Mouse (Mus musculus) lung, adult 10 weeks (tissue): ENCODE measurements around the gene H2al1e. TPM values are rescaled to one million over a fixed set of nuclear protein-coding genes. Genes with fewer than 3 reads are reported as not detected.

Experiments used
- polyA plus RNA-seq: library from polyadenylated mRNA; stranded (reverse); fragments of 350-450 nt; fragmentation: Illumina TruSeq; extraction: RNeasy Lipid Tissue Mini Kit (QIAGEN cat#74804); gene quantifications from one replicate; pipeline ENCODE4 v1.2.3, GENCODE M21; 2014; ENCODE audit warnings: low read depth, low replicate concordance; ENCODE audit not compliant: insufficient read depth

The H2al1e gene
- polyA plus RNA-seq: not detected

DNA sequence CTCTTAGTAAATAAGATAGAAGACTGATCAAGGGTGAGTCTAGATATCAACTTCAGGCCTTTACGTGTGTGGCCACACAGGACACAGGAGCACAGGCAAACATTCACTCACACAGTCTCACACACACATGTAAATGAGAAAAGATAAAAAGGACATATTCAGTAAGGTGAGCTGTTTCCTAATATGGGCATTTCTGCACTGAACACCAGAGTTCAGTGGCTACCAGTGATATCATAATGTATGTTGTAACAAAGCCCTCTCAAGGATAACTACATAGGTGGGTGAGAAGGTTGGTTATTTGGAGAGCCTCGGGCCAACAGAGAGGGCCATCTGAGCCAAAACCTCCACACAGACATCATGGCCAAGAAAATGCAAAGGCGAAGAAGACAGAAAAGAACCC, at the start of gene H2al1e:
H2al1e (plus strand) TSS at position 301 of the 400 bp plus-strand sequence.

DNA sequence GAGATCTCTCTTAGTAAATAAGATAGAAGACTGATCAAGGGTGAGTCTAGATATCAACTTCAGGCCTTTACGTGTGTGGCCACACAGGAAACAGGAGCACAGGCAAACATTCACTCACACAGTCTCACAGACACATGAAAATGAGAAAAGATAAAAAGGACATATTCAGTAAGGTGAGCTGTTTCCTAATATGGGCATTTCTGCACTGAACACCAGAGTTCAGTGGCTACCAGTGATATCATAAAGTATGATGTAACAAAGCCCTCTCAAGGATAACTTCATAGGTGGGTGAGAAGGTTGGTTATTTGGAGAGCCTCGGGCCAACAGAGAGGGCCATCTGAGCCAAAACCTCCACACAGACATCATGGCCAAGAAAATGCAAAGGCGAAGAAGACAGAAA, 12.8 kb upstream of the H2al1e start, which contains the start of gene H2al1a:
H2al1a (plus strand) TSS at position 301 of the 400 bp plus-strand sequence.

DNA sequence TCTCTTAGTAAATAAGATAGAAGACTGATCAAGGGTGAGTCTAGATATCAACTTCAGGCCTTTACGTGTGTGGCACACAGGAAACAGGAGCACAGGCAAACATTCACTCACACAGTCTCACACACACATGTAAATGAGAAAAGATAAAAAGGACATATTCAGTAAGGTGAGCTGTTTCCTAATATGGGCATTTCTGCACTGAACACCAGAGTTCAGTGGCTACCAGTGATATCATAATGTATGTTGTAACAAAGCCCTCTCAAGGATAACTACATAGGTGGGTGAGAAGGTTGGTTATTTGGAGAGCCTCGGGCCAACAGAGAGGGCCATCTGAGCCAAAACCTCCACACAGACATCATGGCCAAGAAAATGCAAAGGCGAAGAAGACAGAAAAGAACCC, 9.6 kb upstream of the H2al1e start, which contains the start of gene H2al1b:
H2al1b (plus strand) TSS at position 301 of the 400 bp plus-strand sequence.

DNA sequence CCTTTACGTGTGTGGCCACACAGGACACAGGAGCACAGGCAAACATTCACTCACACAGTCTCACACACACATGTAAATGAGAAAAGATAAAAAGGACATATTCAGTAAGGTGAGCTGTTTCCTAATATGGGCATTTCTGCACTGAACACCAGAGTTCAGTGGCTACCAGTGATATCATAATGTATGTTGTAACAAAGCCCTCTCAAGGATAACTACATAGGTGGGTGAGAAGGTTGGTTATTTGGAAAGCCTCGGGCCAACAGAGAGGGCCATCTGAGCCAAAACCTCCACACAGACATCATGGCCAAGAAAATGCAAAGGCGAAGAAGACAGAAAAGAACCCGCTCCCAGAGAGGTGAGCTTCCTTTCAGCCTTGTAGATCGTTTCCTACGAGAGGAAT, 6.4 kb upstream of the H2al1e start, which contains the start of gene H2al1c:
H2al1c (plus strand) TSS at position 301 of the 400 bp plus-strand sequence.

DNA sequence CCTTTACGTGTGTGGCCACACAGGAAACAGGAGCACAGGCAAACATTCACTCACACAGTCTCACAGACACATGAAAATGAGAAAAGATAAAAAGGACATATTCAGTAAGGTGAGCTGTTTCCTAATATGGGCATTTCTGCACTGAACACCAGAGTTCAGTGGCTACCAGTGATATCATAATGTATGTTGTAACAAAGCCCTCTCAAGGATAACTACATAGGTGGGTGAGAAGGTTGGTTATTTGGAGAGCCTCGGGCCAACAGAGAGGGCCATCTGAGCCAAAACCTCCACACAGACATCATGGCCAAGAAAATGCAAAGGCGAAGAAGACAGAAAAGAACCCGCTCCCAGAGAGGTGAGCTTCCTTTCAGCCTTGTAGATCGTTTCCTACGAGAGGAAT, 3.2 kb upstream of the H2al1e start, which contains the start of gene H2al1d:
H2al1d (plus strand) TSS at position 301 of the 400 bp plus-strand sequence.

DNA sequence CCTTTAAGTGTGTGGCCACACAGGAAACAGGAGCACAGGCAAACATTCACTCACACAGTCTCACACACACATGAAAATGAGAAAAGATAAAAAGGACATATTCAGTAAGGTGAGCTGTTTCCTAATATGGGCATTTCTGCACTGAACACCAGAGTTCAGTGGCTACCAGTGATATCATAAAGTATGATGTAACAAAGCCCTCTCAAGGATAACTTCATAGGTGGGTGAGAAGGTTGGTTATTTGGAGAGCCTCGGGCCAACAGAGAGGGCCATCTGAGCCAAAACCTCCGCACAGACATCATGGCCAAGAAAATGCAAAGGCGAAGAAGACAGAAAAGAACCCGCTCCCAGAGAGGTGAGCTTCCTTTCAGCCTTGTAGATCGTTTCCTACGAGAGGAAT, 3.1 kb downstream of the H2al1e start, which contains the start of gene H2al1f:
H2al1f (plus strand) TSS at position 301 of the 400 bp plus-strand sequence.

DNA sequence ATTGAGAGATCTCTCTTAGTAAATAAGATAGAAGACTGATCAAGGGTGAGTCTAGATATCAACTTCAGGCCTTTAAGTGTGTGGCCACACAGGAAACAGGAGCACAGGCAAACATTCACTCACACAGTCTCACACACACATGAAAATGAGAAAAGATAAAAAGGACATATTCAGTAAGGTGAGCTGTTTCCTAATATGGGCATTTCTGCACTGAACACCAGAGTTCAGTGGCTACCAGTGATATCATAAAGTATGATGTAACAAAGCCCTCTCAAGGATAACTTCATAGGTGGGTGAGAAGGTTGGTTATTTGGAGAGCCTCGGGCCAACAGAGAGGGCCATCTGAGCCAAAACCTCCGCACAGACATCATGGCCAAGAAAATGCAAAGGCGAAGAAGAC, 6.2 kb downstream of the H2al1e start, which contains the start of gene H2al1g:
H2al1g (plus strand) TSS at position 301 of the 400 bp plus-strand sequence.

DNA sequence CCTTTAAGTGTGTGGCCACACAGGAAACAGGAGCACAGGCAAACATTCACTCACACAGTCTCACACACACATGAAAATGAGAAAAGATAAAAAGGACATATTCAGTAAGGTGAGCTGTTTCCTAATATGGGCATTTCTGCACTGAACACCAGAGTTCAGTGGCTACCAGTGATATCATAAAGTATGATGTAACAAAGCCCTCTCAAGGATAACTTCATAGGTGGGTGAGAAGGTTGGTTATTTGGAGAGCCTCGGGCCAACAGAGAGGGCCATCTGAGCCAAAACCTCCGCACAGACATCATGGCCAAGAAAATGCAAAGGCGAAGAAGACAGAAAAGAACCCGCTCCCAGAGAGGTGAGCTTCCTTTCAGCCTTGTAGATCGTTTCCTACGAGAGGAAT, 9.5 kb downstream of the H2al1e start, which contains the start of gene H2al1h:
H2al1h (plus strand) TSS at position 301 of the 400 bp plus-strand sequence.

DNA sequence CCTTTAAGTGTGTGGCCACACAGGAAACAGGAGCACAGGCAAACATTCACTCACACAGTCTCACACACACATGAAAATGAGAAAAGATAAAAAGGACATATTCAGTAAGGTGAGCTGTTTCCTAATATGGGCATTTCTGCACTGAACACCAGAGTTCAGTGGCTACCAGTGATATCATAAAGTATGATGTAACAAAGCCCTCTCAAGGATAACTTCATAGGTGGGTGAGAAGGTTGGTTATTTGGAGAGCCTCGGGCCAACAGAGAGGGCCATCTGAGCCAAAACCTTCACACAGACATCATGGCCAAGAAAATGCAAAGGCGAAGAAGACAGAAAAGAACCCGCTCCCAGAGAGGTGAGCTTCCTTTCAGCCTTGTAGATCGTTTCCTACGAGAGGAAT, 12.6 kb downstream of the H2al1e start, which contains the start of gene H2al1i:
H2al1i (plus strand) TSS at position 301 of the 400 bp plus-strand sequence.

DNA sequence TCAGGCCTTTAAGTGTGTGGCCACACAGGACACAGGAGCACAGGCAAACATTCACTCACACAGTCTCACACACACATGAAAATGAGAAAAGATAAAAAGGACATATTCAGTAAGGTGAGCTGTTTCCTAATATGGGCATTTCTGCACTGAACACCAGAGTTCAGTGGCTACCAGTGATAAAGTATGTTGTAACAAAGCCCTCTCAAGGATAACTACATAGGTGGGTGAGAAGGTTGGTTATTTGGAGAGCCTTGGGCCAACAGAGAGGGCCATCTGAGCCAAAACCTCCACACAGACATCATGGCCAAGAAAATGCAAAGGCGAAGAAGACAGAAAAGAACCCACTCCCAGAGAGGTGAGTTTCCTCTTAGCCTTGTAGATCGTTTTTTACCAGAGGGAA, 15.8 kb downstream of the H2al1e start, which contains the start of gene H2al1j:
H2al1j (plus strand) TSS at position 301 of the 400 bp plus-strand sequence.

Other genes starting within 250 kb of the H2al1e start
- gene H2al1a, start 12.7 kb upstream of the H2al1e start, polyA plus RNA-seq: not detected
- not detected for gene H2al1b, start 9.5 kb upstream of the H2al1e start, polyA plus RNA-seq
- gene H2al1c, start 6.3 kb upstream of the H2al1e start, polyA plus RNA-seq: not detected
- gene H2al1d, start 3.1 kb upstream of the H2al1e start, polyA plus RNA-seq: not detected
- gene H2al1f, start 3.2 kb downstream of the H2al1e start, polyA plus RNA-seq: not detected
- not detected for gene H2al1g, start 6.3 kb downstream of the H2al1e start, polyA plus RNA-seq
- not detected for gene H2al1h, start 9.6 kb downstream of the H2al1e start, polyA plus RNA-seq
- gene H2al1i, start 12.7 kb downstream of the H2al1e start, polyA plus RNA-seq: not detected
- not detected for gene H2al1j, start 15.9 kb downstream of the H2al1e start, polyA plus RNA-seq